Mouse (Mus musculus): ENCODE measurements around the gene Cdr2l.
A peak's percentile ranks its signal among the peaks of the same experiment; 100 is the strongest.
"Not testable (repeated sequence)": the region's sequence is repeated elsewhere in the genome, so short reads cannot be mapped to it uniquely, and the experiment has no call there.

The Cdr2l gene

DNA sequence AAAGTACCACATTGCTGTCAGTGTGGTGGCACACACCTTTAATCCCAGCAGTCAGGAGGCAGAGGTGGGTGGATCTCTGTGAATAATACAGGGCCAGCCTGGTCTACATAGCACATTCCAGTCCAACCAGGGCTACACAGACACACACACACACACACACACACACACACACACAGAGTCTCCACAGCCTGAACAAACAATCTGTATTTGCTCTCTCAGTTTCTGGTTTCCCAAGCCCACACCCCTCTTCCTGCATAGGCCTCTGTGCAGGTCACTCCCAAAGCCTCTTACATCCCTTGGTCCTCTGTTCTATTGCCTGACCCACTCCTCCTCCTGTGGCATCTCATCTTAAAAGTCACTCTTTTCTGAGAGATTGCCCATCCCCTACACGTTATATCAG is 9.7 kb upstream of the Cdr2l start:
- no peak for DNase-seq

DNA sequence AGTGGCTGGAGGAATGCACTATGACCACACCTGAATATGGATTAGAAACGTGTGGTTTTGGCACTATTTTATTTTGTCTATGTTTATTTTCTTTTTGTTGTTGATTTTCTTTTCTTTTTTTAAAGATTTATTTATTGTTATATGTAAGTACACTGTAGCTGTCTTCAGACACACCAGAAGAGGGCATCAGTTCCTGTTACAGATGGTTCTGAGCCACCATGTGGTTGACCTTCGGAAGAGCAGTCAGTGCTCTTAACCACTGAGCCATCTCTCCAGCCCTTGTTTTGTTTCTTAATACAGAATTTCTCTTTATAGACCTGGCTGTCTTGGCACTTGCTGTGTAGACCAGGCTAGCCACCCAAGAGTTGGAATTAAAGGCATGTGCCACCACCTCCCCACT is 9.0 kb upstream of the Cdr2l start:
- DNase-seq = no peak

DNA sequence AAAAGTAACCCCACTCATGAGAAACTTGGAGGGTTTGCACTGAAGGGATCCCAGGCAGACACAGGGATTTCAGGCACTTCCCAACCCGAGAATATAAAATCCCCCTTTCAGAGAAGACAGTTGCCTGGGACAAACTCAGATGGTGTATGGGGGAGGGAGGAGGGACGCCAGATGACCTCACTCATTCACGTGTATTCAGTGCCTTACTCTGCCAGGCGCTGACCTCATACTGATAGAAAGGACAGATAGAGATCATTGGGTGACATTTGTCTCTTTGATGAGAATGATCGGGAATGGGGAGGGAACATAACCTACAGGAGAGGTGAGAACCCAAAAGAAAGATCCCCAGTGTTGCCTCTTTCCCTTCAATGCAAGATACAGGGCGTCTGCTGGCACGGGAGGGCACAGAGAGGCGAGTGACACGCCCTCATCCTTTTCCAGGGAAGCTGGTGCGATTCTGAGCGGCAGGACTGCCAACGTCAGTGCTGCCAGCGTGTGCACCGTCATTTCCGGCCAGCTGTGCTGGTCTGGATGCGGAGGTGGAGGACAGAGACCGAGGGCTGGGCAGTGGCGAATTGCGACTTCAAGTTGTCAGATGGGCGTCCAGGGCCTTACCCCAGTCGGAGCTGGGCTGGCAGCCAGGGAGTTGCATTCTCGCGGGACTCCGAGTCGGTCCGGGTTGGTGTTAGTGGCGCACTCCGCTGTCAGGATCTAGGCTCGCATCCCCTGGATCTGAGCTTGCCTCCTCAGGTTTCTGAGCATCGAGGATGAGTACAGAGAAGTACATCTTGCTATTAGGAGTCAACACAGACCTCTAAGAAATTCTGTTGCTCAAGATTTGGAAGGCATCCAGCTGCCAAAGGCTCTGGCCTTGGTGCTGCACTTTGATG is 7.7 kb upstream of the Cdr2l start:
- DNase-seq = peak; percentile 51

DNA sequence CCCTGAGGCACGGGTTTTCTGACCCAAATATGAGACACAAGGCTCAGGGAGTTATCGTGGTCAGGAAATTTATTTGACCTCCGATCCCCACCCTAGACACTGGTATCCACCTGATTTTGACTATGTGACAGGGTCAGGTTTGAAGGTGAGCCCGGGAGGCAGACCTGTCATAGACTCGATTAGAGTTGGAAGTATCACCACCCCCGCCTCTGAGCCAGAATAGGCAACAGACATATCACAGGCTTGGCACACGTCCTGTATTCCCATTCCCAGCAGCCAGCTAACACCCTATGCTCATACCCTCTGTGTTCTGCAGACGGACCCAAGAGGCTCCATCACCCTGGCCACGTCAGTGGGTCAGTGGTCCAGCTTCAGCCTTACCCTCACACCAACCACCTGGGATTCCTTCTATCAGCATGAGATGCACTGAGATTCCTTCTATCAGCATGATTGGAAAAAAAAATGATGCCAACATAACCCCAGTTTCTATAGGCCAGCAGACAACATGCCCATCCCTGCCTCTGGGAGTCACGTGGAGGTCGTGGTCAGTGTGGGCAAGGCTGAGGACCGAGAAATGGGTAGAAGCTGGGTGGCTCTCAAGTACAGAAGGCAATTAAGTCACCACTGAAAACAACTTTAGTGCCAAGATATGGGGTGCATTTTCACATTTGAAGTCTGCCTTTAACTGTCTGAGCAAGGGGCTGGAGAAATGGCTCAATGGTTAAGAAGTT is 6.9 kb upstream of the Cdr2l start:
- DNase-seq = no peak

DNA sequence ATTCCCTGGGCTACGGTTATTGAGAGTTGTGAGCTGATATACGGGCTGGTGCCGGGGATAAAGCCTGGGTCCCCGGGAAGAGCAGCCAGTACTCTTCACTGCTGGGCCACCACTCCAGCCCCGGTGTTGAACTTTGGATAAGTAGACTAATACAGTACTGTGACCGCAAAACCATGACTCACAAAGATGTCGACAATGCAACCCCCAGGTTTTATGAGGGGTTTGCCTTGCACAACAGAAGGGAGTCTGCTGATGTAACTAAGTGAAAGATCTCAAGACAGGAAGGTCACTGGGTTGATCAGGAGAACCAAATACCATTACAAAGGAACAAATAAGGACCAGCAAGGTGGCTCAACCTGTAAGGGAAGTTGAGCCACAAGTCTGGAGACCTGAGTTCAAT is 5.0 kb upstream of the Cdr2l start:
- no peak for DNase-seq

DNA sequence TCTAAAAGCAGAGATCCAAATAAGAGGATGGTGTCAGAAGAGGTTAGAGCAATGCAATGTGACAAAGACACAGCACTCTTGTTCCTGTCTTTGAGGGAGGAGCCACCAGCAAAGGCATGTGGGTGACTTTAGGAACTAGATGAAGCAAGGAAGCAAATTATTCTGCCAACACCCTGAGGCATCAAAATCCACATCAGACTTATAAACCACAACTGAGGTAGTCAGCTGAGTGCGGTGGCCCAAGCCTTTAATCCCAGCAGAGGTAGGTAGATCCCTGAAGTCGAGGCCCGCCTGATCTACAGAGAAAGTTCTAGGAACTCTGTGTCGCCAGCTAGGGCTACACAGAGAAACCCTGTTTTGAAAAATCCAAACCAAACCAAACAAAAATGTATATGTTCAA is 4.5 kb upstream of the Cdr2l start:
- no peak for DNase-seq

DNA sequence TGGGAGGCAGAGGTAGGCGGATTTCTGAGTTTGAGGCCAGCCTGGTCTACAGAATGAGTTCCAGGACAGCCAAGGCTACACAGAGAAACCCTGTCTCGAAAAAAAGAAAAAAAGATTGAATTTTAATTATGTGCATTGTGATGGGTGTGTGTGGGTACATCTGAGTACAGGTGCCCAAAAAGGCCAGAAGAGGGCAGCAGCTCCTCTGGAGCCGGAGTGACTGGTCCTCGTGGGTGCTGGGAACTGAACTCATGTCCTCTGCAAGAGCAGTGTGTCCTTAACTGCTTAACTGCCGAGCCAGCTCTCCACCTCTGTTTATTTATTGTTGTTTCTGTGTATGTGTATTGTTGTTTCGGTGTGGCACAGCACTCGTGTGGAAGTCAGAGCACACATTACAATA is 3.9 kb upstream of the Cdr2l start:
- DNase-seq = no peak

DNA sequence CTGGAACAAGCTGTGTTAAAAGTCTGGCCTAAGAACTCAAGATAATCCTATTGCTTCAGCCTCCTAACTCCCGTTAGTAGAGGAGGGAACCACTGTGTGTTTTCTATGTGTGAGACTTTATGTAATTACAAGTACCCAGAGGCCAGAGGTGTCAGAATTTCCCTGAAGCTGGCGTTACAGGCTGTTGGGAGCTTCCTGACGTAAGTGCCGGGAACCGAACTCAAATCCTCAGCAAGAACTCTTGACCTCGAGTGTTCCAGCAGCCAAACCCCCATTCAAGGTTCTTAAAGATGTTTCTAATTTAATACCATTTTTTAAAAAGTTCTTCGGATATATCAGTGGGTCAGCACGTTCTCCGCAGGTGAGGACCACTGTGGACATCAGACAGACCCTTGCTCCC is 440 bp upstream of the Cdr2l start:
- DNase-seq = no peak

DNA sequence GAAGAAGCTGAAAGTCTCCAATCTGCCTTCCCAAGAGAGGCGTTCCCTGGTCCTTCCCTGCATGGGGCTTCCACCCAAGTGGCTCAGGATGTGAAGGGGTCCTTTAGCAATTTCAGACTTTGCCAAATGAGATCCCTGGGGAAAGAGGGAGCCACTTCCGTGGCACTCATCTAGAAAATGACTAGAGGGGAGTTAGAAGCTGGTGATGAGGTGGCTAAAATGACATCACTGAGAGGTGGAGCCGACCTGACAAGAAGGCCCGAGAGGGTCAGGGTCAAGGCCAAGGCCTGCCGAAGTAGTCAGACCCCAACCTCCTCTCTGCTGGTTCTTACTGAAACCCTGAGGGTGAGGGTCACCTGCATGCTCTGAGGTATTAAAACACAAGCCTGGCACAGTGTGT is 1.2 kb downstream of the Cdr2l start:
- no peak for DNase-seq

DNA sequence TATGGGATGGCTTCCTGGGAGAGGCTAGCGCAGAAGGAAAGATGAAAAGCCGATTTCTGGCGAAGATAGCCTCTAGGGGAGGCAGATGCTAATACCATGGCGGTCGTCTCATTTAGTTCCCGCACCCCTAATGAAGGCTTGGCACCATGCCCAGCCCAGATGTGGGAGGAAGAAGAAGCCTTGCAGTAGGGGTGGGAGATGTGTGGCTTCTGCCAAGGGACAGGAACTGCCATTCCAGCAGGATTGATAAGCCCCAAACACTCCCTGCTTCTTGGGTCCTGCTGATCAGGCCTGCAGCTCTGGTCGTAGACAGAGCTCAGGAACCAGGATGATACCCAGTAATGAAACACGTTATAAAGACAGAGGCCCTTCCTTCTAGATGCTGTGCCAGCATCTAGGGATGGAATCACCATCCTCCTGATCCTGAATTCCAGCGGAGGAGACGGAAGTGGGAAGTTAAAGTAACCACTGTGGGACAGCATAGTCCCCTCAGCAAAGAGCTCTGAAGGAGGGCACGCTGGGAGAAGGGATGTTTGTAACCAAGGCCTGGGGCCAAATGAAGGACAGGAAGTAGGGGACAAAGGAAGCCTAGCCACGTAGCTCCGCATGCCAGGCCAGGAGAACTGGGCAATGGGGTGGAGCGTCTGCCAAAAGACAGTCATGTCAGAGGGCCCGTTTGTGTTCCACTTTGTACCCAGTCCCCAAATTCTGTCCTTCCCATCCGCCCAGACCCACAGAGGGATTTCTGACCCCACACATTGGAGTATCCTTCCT is 2.2 kb downstream of the Cdr2l start:
- DNase-seq = no peak

DNA sequence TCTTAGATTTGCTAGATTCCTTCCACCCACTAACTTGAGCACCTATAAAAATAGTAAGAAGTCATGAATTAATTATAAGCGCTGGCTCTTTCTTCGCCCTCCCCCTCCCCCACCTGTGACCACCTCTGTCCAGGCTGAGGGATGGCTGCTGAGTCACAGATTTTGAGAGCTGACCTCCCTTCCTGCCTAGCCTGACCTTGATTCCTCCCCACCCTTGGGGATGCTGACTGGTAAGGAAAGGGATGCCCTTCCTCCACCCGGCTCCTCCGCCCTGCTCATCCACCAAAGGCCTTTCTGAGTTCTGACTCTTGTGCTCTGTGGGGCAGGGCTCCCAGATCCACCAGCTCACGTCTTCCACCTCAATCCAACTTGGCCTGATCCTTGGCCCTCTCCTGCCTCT is 2.9 kb downstream of the Cdr2l start:
- DNase-seq = no peak

DNA sequence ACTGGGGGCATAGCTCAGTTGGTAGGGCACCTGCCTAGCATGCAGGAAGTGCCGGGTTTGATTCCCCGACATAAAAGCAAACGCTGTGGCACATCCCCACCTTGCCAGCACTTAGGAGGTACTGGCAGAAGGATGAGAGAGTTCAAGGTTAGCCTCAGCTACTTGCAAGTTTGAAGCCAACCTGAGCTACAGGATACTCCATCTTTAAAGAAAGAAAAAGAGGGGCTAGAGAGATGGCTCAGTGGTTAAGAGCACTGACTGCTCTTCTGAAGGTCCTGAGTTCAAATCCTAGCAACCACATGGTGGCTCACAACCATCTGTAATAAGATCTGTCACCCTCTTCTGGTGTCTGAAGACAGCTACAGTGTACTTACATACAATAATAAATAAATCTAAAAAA is 5.1 kb downstream of the Cdr2l start:
- not testable (repeated sequence) for DNase-seq

DNA sequence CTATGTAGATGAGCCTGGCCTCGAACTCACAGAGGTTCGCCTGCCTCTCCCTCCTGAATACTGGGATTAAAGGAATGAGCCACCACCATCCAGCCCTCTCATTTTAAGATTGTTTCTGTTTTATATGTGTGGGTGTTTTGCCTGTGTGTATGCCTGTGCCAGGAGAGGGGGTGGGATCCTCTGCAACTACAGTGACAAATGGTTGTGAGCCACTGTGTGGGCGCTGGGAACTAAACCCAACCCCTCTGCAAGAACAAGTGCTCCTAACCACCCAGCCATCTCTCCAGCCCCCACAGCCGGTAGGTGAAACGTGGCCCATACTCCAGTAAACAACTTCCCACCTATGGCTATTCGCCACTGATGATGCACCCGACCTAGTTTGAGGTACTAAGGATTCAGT is 9.6 kb downstream of the Cdr2l start:
- DNase-seq = no peak

DNA sequence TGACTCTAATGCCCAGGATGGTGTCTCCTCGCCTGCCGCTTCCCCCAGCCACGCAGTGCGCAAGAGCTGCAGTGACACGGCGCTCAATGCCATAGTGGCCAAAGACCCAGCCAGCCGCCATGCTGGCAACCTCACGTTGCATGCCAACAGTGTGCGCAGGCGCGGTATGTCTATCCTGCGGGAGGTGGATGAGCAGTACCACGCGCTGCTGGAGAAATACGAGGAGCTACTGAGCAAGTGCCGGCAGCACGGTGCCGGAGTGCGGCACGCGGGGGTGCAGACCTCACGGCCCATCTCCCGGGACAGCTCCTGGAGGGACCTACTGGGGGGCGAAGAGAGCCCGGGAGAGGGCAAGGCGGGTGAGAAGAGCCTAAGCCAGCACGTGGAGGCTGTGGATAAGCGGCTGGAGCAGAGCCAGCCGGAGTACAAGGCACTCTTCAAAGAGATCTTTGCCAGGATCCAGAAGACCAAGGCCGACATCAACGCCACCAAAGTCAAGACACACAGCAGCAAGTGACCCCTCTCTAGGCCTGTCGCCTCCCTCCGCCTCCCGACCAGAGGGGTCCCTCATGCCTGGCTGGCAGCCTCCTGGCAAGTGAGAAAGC is 12.1 kb downstream of the Cdr2l start:
- DNase-seq = no peak

DNA sequence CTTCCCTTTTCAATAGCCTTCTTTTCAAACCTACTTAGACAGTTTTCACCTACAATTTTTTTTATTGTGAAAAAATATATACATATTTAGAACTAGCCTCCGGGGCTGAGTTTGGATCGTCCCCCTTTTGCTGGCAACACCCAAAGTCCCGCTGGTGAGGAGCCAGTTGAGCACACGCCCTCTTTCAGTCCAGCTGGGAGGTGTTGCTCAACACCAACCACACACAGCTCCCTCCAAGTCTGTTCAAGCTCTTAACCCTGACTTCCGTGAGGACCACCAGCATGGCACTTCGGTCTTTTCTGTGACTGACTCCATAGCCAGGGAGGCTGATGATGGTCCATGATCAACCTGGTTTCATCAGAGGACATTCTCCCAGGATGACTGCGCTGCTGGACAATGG is 16.4 kb downstream of the Cdr2l start:
- no peak for DNase-seq

DNA sequence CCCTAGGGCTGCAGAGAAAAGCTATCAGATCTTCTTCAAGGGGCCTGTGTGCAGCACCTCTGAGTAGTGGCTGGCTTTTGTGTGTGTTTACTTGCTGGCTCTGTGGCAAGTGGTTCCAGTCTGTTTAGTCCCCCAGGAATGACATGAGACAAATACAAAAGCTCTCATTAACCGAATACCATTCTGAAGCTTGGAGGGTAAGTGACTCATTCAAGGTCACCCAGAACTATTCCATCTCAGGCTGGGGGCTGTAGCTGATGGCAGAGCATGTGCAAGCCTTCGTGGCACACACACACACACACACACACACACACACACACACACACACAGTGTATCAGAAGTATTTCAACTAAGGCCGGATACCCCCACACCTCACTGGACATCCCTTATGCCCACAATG is 18.4 kb downstream of the Cdr2l start:
- DNase-seq = no peak

DNA sequence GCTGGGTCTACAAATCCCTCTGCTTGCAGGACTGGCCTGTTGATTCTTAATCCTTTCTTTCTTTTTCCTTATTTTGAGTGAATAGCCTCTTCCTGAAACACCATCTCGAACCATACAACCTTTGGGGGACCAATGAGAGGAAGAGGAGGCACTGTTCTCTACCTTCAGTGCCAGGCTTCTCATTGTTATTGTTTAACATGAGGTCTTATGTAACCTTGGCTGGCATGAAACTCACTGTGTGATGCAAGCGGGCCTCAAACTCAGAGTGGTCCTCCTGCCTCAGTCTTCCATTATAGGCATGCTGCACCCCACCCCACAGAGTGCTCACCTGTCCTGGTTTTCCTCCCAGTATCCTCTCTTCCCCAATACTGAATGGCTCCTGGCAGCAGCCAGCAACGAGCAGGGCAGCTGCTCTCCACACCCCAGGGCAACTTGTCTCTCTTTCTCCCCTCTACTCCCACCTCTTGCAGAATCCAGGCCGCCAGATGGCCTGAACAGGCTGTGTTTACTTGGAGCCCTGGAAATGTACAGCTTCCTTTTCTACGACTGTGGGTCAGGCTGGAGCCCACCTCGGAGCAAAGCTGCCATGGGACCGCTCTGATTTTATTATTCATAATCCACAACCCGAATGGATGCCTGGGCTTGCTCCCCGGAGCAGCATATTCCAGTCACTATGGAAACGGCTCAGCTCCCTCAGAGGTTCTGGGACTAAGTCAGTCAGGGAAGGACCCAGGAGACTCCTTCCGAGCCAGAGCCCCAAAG is 19.1 kb downstream of the Cdr2l start:
- no peak for DNase-seq

DNA sequence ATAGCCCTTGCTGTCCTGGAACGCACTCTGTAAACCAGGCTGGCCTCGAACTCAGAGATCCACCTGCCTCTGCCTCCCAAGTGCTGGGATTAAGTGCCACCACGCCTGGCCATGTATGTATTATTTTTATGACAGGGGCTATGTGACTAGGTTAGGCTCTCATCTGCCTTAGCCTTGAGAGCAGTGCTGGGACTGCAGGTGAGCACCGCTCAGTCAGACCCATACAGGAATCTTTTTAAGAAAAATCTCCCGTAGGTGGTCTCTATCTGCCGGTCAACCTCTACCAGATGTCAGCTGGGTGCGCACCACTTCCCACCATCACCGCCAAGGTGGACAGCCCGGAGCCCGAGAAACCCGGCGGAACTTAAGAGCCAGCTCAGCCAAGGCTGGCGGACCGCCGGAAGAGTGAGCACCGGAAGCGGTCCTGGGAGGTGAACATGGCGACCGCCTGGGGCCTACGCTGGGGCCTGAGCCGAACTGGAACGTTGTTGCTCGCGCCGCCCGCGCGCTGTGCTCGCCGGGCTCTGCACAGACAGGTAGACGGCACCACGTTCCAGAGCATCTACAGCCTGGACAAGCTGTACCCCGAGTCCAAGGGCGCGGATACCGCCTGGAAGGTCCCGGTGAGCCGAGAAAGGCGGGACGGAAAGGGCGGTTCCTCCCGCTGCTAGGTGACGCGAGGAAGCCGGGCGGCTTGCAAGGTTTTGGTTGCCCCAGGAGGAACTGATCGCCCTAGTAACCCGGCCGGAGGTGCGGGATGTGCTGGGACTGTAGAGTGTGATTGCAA is 21.8 kb downstream of the Cdr2l start, which contains the start of gene Mrpl58:
Gene Mrpl58 (plus strand): TSS at position 415 of the 787 bp plus-strand sequence.
- peak; percentile 83 for DNase-seq

DNA sequence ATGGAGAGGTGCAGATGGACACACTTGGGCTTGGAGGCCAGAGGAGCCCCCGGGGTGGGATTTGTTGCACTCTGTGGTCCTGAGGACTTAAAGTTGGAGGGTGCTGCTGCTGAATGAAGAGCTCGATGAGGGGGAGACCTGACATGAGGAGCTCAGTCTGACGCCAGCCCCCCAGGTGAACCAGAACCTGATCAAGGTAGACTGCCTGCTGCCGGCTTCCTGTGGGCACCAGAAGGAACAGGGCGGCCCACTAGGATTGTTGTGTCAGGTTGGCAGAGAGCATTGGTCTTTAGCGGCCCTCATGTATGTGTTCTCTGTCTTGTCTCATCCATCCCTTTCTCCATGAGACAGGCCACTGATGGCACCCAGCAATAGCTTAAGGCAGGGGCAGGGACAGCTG is 24.0 kb downstream of the Cdr2l start:
- DNase-seq = no peak

DNA sequence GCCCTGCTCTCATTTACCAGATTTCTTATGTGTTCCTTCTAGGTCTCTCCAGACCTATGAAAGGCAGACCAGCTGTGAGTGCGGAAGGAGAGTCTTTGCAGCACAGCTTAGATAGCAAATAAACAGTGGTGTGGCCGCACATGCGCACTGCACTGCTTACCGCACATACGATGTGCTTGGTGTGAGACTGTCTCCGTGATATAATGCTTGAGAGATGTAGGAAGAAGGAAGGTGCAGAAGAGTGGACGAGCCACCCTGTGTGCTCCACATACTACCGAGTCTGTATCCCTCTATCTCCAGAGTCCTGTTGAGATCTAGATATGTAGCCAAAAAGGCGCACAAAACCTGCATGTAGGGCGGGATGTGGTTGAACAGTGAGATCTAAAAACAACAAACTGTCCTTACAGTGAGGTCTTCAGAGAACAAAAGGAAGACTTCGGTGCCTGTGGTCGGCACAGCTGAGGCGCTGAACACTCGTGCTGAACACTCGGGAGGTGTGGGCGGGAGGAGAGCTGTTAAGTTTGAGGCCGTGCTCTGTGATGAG is 25.2 kb downstream of the Cdr2l start:
- DNase-seq = no peak

DNA sequence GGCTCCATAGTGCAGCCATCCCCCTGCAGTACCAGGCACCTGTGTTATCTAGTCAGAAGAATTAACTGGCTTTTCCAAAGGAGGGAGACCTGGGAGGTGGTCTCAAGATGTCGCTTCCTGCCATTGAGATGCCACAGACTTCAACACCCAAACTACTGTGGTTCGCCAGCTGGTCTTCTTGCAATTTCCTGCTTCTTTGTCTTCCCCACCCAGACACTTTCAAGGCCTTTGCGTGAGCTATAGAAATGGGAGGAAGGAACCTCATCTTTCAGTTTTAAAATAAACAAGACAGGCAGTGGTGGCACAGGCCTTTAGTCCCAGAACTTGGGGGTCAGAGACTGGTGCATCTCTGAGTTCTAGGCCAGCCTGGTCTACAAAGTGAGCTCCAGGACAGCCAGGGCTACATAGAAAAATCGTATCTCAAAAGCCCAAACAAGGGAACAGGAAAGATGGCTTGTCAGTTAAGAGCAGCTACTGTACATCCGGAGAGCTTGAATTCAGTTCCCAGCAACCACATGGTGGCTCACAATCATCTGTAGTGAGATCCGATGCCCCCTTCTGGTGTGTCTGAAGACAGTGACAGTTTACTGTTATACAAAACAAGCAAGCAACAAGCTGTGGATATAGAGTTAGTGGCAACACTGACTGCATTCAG is 26.7 kb downstream of the Cdr2l start:
- DNase-seq = no peak
